Mouse (Mus musculus) testis, adult 2 months (tissue): ENCODE measurements at regions not wholly inside any gene's neighbourhood (a gene's known extent, or its start where the extent isn't known, plus 50 kb on each side); places are given as distances from the start of the nearest gene placed in this dataset.

ENCODE experiments used
- CTCF ChIP-seq: fragments of 200-500 bp; IDR thresholded peaks from 2 replicates; pipeline ENCODE4 v1.5.1; 2012; ENCODE audit warnings: low read depth, mild to moderate bottlenecking, inconsistent platforms, low read length, moderate library complexity; ENCODE audit not compliant: control insufficient read depth, insufficient read depth, insufficient replicate concordance
- POLR2A ChIP-seq: fragments of 200-500 bp; IDR thresholded peaks from 2 replicates; pipeline ENCODE4 v1.6.1; 2012; ENCODE audit warnings: low read depth, mild to moderate bottlenecking, inconsistent platforms, low read length, moderate library complexity; ENCODE audit not compliant: control insufficient read depth

- TF ChIP-seq CTCF (no peak), POLR2A (no peak)
These were observed 60.6 kb downstream of the Sox4 start for GRCm38 (mm10) chr13:28892896-28893295.
